Mouse (Mus musculus) cerebellum, adult 18-20 months (tissue): Measurements from ENCODE around the gene Tspan5.

Experiments used
- DNase-seq, 2 experiments: peaks; one replicate each; pipeline ENCODE4 v3.0.0; 2021

Tspan5 gene

DNA sequence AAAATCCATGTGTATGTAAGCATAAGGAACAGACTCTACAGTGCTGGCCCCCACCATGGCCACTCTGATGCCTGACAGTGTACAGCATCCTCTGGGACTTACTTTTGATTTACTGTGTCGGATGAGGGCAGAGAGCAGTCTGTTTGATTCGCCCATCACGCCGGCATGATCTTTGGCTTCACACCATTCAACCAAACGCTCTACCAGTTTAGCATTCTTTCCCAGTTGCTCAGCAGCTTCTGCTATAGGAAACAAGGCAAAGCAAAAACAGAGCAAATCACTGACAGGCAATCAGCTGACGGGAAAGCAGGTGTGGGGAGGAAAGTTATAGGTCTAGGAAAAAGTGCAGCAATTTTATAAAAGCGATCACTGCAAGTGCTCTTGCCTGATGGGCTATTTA lies 213.2 kb downstream of the Tspan5 start:
- no peak for DNase-seq
